Mouse (Mus musculus) heart, postnatal 25 days (tissue): ENCODE data around the gene Sfxn2. TPM values are rescaled to one million over a fixed set of nuclear protein-coding genes. Genes with fewer than 3 reads are reported as not detected.

ENCODE experiments used
- total RNA-seq, 2 experiments: library from RNA; stranded (reverse); gene quantifications; 2 replicates each; pipeline ENCODE4 v1.2.3; 2021

The Sfxn2 gene
- total RNA-seq, 2 experiments from 2014 or later, result 3.1 to 4.2 TPM

Other genes starting within 250 kb of the Sfxn2 start
- gene Psd, start 246.2 kb upstream of the Sfxn2 start, total RNA-seq, result 1 to 10 TPM; 1.2 to 1.3 TPM
- 1 to 10 TPM; 5.2 to 6.0 TPM for gene Fbxl15, start 245.2 kb upstream of the Sfxn2 start, total RNA-seq
- gene Cuedc2, start 234.7 kb upstream of the Sfxn2 start, total RNA-seq, result 10 to 100 TPM; 80.9 to 87.7 TPM
- 1 to 10 TPM; 1.9 to 2.3 TPM for gene Mfsd13a, start 232.2 kb upstream of the Sfxn2 start, total RNA-seq
- under 1 TPM; 0.36 to 0.70 TPM for gene 2310034G01Rik, start 223.1 kb upstream of the Sfxn2 start, total RNA-seq
- 10 to 100 TPM; 89.3 to 94.8 TPM for gene Actr1a, start 177.6 kb upstream of the Sfxn2 start, total RNA-seq
- gene Sufu, start 176.5 kb upstream of the Sfxn2 start, total RNA-seq, result 10 to 100 TPM; 12.0 to 12.6 TPM
- gene Trim8, start 71.7 kb upstream of the Sfxn2 start, total RNA-seq, result 10 to 100 TPM; 37.3 to 40.6 TPM
- gene Arl3, start 167 bp upstream of the Sfxn2 start, total RNA-seq, result 10 to 100 TPM; 33.2 to 37.0 TPM
- 10 to 100 TPM; 48.5 to 54.4 TPM for gene Wbp1l, start 25.7 kb downstream of the Sfxn2 start, total RNA-seq
- not detected for gene Cyp17a1, start 99.8 kb downstream of the Sfxn2 start, total RNA-seq
- 1 to 10 TPM; 7.8 to 8.8 TPM for gene Borcs7, start 116.5 kb downstream of the Sfxn2 start, total RNA-seq
- 10 to 100 TPM; 93.3 to 97.2 TPM for gene As3mt, start 134.1 kb downstream of the Sfxn2 start, total RNA-seq
- 1 to 10 TPM; 4.6 to 7.8 TPM for gene Cnnm2, start 188.2 kb downstream of the Sfxn2 start, total RNA-seq